Mouse (Mus musculus) ovary, postnatal 14 days (tissue): ENCODE data around the gene Slc35f3.
A peak's percentile ranks its signal among the peaks of the same experiment; 100 is the strongest.

Source experiments
- DNase-seq: peaks from one replicate; pipeline ENCODE4 v3.0.0; 2022; ENCODE audit warnings: low spot score

Slc35f3 gene

GRCm38 (mm10) chr8:126405030-126405429, 106.7 kb downstream of the Slc35f3 start:
- DNase-seq, result no peak

- DNase-seq, result no peak
Observed at GRCm38 (mm10) chr8:126420834-126421233, 122.5 kb downstream of the Slc35f3 start.

- DNase-seq, result peak; percentile 95
Observed at GRCm38 (mm10) chr8:126422174-126422919, 124.0 kb downstream of the Slc35f3 start, which contains the start of gene Coa6. TSS of gene Coa6 (plus strand) at chr8:126422515.

GRCm38 (mm10) chr8:126422920-126423300, 124.6 kb downstream of the Slc35f3 start:
- peak; percentile 7 for DNase-seq

GRCm38 (mm10) chr8:126424163-126424562, 125.8 kb downstream of the Slc35f3 start:
- DNase-seq, result no peak

- no peak for DNase-seq
Observed at GRCm38 (mm10) chr8:126424946-126425345, 126.6 kb downstream of the Slc35f3 start.

- no peak for DNase-seq
Observed at GRCm38 (mm10) chr8:126429635-126430034, 131.3 kb downstream of the Slc35f3 start.

GRCm38 (mm10) chr8:126433827-126434226, 135.5 kb downstream of the Slc35f3 start:
- no peak for DNase-seq

- DNase-seq, result no peak
Observed at GRCm38 (mm10) chr8:126438937-126439336, 140.6 kb downstream of the Slc35f3 start.
